Mouse (Mus musculus) midbrain, embryonic 16.5 days (tissue): ENCODE measurements around the gene Mpp2. TPM values are rescaled to one million over a fixed set of nuclear protein-coding genes. Genes with fewer than 3 reads are reported as not detected.

ENCODE experiments used
- ATAC-seq: fragments of 200-750 bp; cut with Nextera tagmentation; 2 replicates; pipeline ENCODE4 v1.8.0; 2017; ENCODE audit warnings: moderate TSS enrichment
- H3K27ac ChIP-seq: fragments of 300-500 bp; sonication (generic); 2 replicates; pipeline ENCODE4 v1.5.1; 2014; ENCODE audit warnings: mild to moderate bottlenecking, low read length, mixed read lengths
- H3K27me3 ChIP-seq: fragments of 300-500 bp; sonication (generic); 2 replicates; pipeline ENCODE4 v1.6.1; 2014; ENCODE audit warnings: low read depth, low read length, mixed read lengths; ENCODE audit not compliant: control insufficient read depth, insufficient read depth
- H3K36me3 ChIP-seq: fragments of 300-500 bp; sonication (generic); 2 replicates; pipeline ENCODE4 v1.6.1; 2014; ENCODE audit warnings: mild to moderate bottlenecking, low read length, moderate library complexity, mixed read lengths; ENCODE audit not compliant: control insufficient read depth, insufficient read depth
- H3K4me1 ChIP-seq: fragments of 300-500 bp; sonication (generic); 2 replicates; pipeline ENCODE4 v1.6.1; 2014; ENCODE audit warnings: mild to moderate bottlenecking, low read length, mixed read lengths; ENCODE audit not compliant: control insufficient read depth, insufficient read depth
- H3K4me2 ChIP-seq: fragments of 300-500 bp; sonication (generic); 2 replicates; pipeline ENCODE4 v1.6.1; 2014; ENCODE audit warnings: mild to moderate bottlenecking, low read length, mixed read lengths
- H3K4me3 ChIP-seq: fragments of 300-500 bp; sonication (generic); 2 replicates; pipeline ENCODE4 v1.5.1; 2014; ENCODE audit warnings: low read depth, mild to moderate bottlenecking, low read length, moderate library complexity, mixed read lengths
- H3K9ac ChIP-seq: fragments of 300-500 bp; sonication (generic); 2 replicates; pipeline ENCODE4 v1.6.1; 2014; ENCODE audit warnings: low read depth, low read length, mixed read lengths
- H3K9me3 ChIP-seq: fragments of 300-500 bp; sonication (generic); replicated peaks from 2 replicates; pipeline ENCODE4 v1.6.1; 2014; ENCODE audit warnings: mild to moderate bottlenecking, low read length, mixed read lengths; ENCODE audit not compliant: control insufficient read depth, poor library complexity, severe bottlenecking
- WGBS: fragments of 180-500 bp; shearing (Covaris S2); extraction: QIAGEN DNeasy Blood & Tissue Kit; methylation state at CpG from one replicate; pipeline ENCODE4 v1.1.7; 2014; 5-methylcytosine and 5-hydroxymethylcytosine counted together
- polyA plus RNA-seq: library from polyadenylated mRNA; unstranded; fragments of >200 nt; fragmentation: Nextera tagmentation; extraction: Ambion mirVana; gene quantifications from 2 replicates; pipeline ENCODE4 v1.2.1, GENCODE M21; 2015

The Mpp2 gene
- polyA plus RNA-seq, 1 experiment from 2014 or later: 39.9 TPM

GRCm38 (mm10) chr11:102035456-102035960, 52.8 kb downstream of the Mpp2 start:
- Histone ChIP-seq H3K4me3 (no peak overlapping the region), H3K36me3 (no peaks in the 10 kb centered on the region), H3K27ac (no peak overlapping the region), H3K4me2 (no peak overlapping the region), H3K4me1 (0 out of 2 replicates have a peak, but pooled peaks cover 2% of the 10 kb centered on the region), H3K9me3 (no peaks in the 10 kb centered on the region), H3K9ac (no peak overlapping the region), H3K27me3 (no peaks in the 10 kb centered on the region)
- 75% methylated on average over 5 of the region's 5 CpGs for WGBS
- no peak for ATAC-seq

DNA sequence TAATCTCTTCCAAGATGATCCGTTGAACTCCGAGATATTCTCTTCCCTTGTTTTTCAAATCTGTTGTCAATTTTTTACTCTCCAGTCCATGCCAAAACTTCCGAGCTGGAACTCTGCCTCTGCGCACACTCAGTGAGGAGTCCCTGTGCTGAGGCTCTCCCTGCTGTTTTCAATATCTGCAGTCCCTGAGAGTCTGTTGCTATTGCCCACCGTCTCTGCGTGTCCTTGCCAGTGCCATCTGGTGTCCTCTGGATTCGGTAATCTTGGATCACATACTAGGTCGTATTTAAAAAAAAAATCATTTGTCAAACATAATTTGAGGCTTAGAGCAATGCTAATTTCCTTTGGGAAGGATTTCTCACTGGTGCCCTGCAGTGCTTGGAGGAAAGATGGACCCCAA, 53.4 kb downstream of the Mpp2 start:
- Histone ChIP-seq H3K4me2 (no peak overlapping the region), H3K4me1 (0 out of 2 replicates have a peak, but pooled peaks cover 2% of the 10 kb centered on the region), H3K9me3 (no peaks in the 10 kb centered on the region), H3K4me3 (no peak overlapping the region), H3K27ac (no peak overlapping the region), H3K36me3 (no peaks in the 10 kb centered on the region), H3K9ac (no peak overlapping the region), H3K27me3 (no peaks in the 10 kb centered on the region)
- ATAC-seq: no peak
- WGBS: 46% methylated on average over 8 of the region's 8 CpGs

GRCm38 (mm10) chr11:102033055-102033591, 55.2 kb downstream of the Mpp2 start:
- H3K27me3 ChIP-seq: no peaks in the 10 kb centered on the region
- 95% methylated on average over 12 of the region's 12 CpGs for WGBS
- H3K36me3 ChIP-seq: no peaks in the 10 kb centered on the region
- no peak for ATAC-seq
- H3K9ac ChIP-seq: no peak overlapping the region
- no peaks in the 10 kb centered on the region for H3K9me3 ChIP-seq
- peaks cover 6% of the 10 kb centered on the region for H3K4me1 ChIP-seq
- H3K4me2 ChIP-seq: no peak overlapping the region
- H3K27ac ChIP-seq: no peak overlapping the region
- no peak overlapping the region for H3K4me3 ChIP-seq

GRCm38 (mm10) chr11:102031149-102031548, 57.2 kb downstream of the Mpp2 start:
- Histone ChIP-seq H3K4me1 (peaks cover 10% of the 10 kb centered on the region), H3K9me3 (no peaks in the 10 kb centered on the region), H3K9ac (no peak overlapping the region), H3K4me3 (no peak overlapping the region), H3K4me2 (no peak overlapping the region), H3K27ac (no peak overlapping the region), H3K27me3 (no peaks in the 10 kb centered on the region), H3K36me3 (no peaks in the 10 kb centered on the region)
- no peak for ATAC-seq
- 78% methylated on average over 7 of the region's 7 CpGs for WGBS

- no peak overlapping the region for H3K27ac ChIP-seq
- no peaks in the 10 kb centered on the region for H3K9me3 ChIP-seq
- peaks cover 20% of the 10 kb centered on the region for H3K4me1 ChIP-seq
- WGBS: 25% methylated on average over 7 of the region's 7 CpGs
- H3K4me2 ChIP-seq: no peak overlapping the region
- H3K4me3 ChIP-seq: no peak overlapping the region
- ATAC-seq: no peak
- H3K9ac ChIP-seq: no peak overlapping the region
- H3K27me3 ChIP-seq: no peaks in the 10 kb centered on the region
- H3K36me3 ChIP-seq: no peaks in the 10 kb centered on the region
Observed at GRCm38 (mm10) chr11:102029966-102030365, 58.3 kb downstream of the Mpp2 start.

DNA sequence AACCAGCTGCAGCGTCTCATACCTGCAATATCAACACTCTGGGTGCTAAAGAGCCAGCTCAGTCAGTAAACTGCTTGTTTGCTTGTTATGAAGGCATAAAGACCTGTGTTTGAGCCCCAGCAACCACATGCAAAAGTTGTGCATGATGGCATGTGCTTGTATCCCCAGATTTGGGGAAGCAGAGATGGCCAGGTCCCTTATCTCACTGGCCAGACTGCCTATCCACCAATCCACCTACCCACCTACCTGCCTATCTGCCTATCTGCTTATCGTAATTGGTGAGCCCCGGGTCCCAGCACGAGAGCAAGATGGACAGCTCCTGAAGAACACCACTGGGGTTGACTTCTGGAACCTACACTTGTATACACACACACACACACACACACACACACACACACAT, 59.0 kb downstream of the Mpp2 start:
- WGBS: 86% methylated on average over 4 of the region's 4 CpGs

GRCm38 (mm10) chr11:102028087-102028816, 60.1 kb downstream of the Mpp2 start, which contains the start of gene Mpp3:
Mpp3 (minus strand) TSS chr11:102028461.
- H3K36me3 ChIP-seq: no peaks in the 10 kb centered on the region; the same call in 1 of the 2 replicates
- H3K4me3 ChIP-seq: peak within 1 kb of the TSS; percentile 66
- peak within 1 kb of the TSS; percentile 68 for H3K4me2 ChIP-seq
- 73% methylated on average over 6 of the region's 6 CpGs for WGBS
- peaks cover 25% of the 10 kb centered on the region for H3K4me1 ChIP-seq
- no peaks in the 10 kb centered on the region for H3K9me3 ChIP-seq
- H3K9ac ChIP-seq: peak within 1 kb of the TSS; percentile 83
- no peak for ATAC-seq
- peak within 1 kb of the TSS; percentile 86 for H3K27ac ChIP-seq
- no peaks in the 10 kb centered on the region for H3K27me3 ChIP-seq

More for the DNA sequence above, 59.0 kb downstream of the Mpp2 start:
- ATAC-seq: no peak
- no peaks in the 10 kb centered on the region for H3K9me3 ChIP-seq
- H3K4me1 ChIP-seq: peaks cover 23% of the 10 kb centered on the region
- no peak overlapping the region for H3K27ac ChIP-seq
- no peak overlapping the region for H3K4me2 ChIP-seq
- no peaks in the 10 kb centered on the region for H3K36me3 ChIP-seq
- H3K27me3 ChIP-seq: no peaks in the 10 kb centered on the region
- no peak overlapping the region for H3K4me3 ChIP-seq
- H3K9ac ChIP-seq: no peak overlapping the region

DNA sequence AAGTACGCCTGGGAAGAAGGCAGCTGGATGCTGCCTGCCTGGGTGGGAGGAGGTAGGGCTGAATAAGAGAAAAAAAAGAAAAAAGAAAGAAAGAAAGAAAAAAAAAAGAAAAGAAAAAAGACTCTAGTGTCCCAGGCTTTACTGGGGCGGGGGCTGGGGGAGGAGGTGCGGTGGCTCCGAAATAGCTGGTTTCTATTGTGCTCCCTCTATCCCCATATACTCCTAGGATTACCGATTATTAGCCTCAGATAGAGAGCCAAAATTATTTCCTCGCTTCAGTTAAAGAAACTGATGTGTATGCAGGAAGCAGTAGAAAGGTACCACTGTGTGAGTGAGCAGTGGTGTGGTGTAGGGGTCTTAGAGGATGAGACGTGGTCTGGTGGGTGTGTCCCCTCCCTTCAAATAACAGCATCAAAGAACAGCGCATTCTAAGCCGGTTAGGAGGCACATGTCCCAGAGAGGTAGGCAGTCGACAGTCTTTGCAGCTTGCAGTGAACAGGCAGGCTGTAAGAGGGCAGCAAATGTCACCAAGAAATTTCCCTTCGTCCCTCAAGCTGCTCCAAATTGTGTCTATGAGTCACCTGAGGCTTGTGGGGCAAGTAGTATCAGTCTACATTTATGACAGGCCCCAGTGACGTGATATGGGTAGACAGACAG, 60.8 kb downstream of the Mpp2 start:
- H3K36me3 ChIP-seq: no peaks in the 10 kb centered on the region; the same call in 1 of the 2 replicates
- H3K9ac ChIP-seq: peak overlapping the region; percentile 83
- peak overlapping the region; percentile 86 for H3K27ac ChIP-seq
- H3K4me3 ChIP-seq: peak overlapping the region; percentile 66
- peak overlapping the region; percentile 68 for H3K4me2 ChIP-seq
- ATAC-seq: peak; percentile 62
- peaks cover 25% of the 10 kb centered on the region for H3K4me1 ChIP-seq
- no peaks in the 10 kb centered on the region for H3K9me3 ChIP-seq
- WGBS: 3% methylated on average over 12 of the region's 12 CpGs
- no peaks in the 10 kb centered on the region for H3K27me3 ChIP-seq
